Mouse (Mus musculus) gastrocnemius, adult 2 months (tissue): ENCODE results near the gene Lypd3. TPM values are rescaled to one million over a fixed set of nuclear protein-coding genes. Genes with fewer than 3 reads are reported as not detected.
A peak's percentile ranks its signal among the peaks of the same experiment; 100 is the strongest.

Experiments
- DNase-seq: peaks from one replicate; pipeline ENCODE4 v3.0.0; 2022
- H3K27ac ChIP-seq: fragments of 200-600 bp; 2 replicates; pipeline ENCODE4 v1.8.1; 2022; ENCODE audit warnings: mild to moderate bottlenecking
- H3K4me3 ChIP-seq: fragments of 200-600 bp; 2 replicates; pipeline ENCODE4 v1.8.1; 2022; ENCODE audit warnings: mild to moderate bottlenecking, moderate library complexity
- CTCF ChIP-seq: fragments of 200-600 bp; IDR thresholded peaks from 2 replicates; pipeline ENCODE4 v1.8.1; 2022; ENCODE audit warnings: antibody characterized with exemption, mild to moderate bottlenecking, moderate library complexity
- intact Hi-C: fragments of 180-260 bp; cut with DNase I; formaldehyde crosslinking; loops from one replicate; pipeline ENCODE4 v1.15.1; 2025
- long read RNA-seq, 2 experiments: library from polyadenylated mRNA; stranded (forward); transcript quantifications; one replicate each; pipeline ENCODE4 v2.0.0; 2021
- total RNA-seq, 2 experiments: library from RNA; stranded (reverse); gene quantifications; 2 replicates each; pipeline ENCODE4 v1.2.3; 2021

Gene Lypd3
- total RNA-seq: not detected
- long read RNA-seq, experiment 1: 0 reads
- long read RNA-seq, experiment 2: 0 reads

GRCm38 (mm10) chr7:24636264-24636663 lies at the start of gene Lypd3:
Gene Lypd3, plus strand, starts transcription at chr7:24636550.
- Histone ChIP-seq H3K4me3 (no peak within 1 kb of the TSS), H3K27ac (no peak within 1 kb of the TSS)
- no peak for TF ChIP-seq CTCF
- intact Hi-C loops: no loop called here
- DNase-seq: no peak

DNA sequence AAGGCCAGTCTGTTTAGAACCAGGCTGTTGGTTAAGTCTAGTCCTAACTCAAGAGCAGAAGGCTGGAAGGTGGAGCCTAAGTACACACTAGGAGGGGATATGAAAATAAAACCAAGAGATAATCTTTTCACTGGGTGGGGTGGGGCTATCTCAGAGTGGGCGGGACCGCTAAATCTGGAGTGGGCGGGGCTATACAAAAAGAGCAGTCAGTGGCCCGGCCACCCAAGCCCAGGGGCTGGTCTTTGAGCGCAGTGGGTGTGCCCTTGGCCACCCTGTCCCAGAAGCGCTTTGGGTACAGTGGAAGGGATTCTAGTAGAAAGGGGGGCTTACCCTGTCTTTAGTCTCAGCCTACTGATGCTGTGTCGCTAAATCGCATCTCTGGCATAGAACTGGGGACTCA lies 49.5 kb upstream of the Lypd3 start:
- H3K4me3 ChIP-seq: peak overlapping the region; percentile 68
- no peak for TF ChIP-seq CTCF
- intact Hi-C loops: no loop called here
- peak; percentile 43 for DNase-seq
- no peak overlapping the region for H3K27ac ChIP-seq

- intact Hi-C loops: no loop called here
- DNase-seq: peak; percentile 71
- H3K27ac ChIP-seq: no peak within 1 kb of the TSS
These were observed 48.8 kb upstream of the Lypd3 start, which contains the start of the genes Ethe1 and Zfp575 for GRCm38 (mm10) chr7:24587330-24588105. Gene Ethe1, plus strand, starts transcription at chr7:24587543. Gene Zfp575, minus strand, starts transcription at chr7:24587641.

GRCm38 (mm10) chr7:24588336-24588735 lies 48.0 kb upstream of the Lypd3 start:
- intact Hi-C loops: no loop called here
- DNase-seq: peak; percentile 29
- no peak overlapping the region for H3K4me3 ChIP-seq
- no peak for TF ChIP-seq CTCF
- no peak overlapping the region for H3K27ac ChIP-seq

More at GRCm38 (mm10) chr7:24587330-24588105, 48.8 kb upstream of the Lypd3 start, which contains the start of the genes Ethe1 and Zfp575:
- no peak for TF ChIP-seq CTCF
- H3K4me3 ChIP-seq: peak within 1 kb of the TSS; percentile 68

DNA sequence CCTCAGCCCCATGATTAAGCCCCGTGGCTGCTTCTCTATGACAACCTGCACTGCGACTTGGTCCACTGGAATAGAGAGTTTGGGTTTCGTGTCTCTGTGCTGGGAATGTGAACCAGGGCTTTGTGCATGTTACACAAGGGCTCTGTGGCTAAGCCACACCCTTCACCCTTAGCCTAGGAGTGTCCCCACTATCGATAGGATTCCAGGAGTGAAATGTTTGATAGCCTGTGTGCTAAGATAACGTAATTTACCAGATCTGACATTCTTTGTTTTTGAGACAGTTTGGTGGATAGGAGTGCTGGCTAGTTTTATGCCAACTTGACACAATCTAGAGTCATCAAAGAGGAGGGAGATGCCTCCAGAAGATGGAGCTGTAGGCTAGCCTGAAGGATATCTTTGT lies 44.6 kb upstream of the Lypd3 start:
- TF ChIP-seq CTCF: no peak
- intact Hi-C loops: no loop called here
- H3K27ac ChIP-seq: no peak overlapping the region

GRCm38 (mm10) chr7:24592163-24592562 lies 44.2 kb upstream of the Lypd3 start:
- Histone ChIP-seq H3K27ac (no peak overlapping the region), H3K4me3 (no peak overlapping the region)
- no peak for TF ChIP-seq CTCF
- intact Hi-C loops: no loop called here
- DNase-seq: no peak

More for the DNA sequence above, 44.6 kb upstream of the Lypd3 start:
- no peak overlapping the region for H3K4me3 ChIP-seq
- DNase-seq: no peak

DNA sequence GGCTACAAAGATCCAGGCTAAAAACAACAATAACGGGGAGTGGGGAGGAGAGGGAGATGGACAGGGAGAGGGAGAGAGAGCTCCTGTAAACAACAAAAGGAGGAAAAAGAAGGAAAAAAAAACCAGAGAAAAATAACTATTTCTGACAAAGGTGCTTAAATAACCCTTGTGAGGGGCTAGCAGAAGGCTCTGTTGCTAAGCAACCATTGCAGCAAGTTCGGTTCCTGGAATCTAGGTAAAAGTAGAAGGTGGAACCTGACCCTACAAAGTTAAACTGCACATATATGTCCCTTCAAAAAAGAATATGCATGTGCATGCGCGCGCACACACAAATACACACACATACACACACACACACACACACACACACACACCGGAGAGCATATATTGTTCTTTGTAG lies 43.6 kb upstream of the Lypd3 start:
- Histone ChIP-seq H3K4me3 (no peak overlapping the region), H3K27ac (no peak overlapping the region)
- no peak for TF ChIP-seq CTCF
- intact Hi-C loops: no loop called here
- no peak for DNase-seq

DNA sequence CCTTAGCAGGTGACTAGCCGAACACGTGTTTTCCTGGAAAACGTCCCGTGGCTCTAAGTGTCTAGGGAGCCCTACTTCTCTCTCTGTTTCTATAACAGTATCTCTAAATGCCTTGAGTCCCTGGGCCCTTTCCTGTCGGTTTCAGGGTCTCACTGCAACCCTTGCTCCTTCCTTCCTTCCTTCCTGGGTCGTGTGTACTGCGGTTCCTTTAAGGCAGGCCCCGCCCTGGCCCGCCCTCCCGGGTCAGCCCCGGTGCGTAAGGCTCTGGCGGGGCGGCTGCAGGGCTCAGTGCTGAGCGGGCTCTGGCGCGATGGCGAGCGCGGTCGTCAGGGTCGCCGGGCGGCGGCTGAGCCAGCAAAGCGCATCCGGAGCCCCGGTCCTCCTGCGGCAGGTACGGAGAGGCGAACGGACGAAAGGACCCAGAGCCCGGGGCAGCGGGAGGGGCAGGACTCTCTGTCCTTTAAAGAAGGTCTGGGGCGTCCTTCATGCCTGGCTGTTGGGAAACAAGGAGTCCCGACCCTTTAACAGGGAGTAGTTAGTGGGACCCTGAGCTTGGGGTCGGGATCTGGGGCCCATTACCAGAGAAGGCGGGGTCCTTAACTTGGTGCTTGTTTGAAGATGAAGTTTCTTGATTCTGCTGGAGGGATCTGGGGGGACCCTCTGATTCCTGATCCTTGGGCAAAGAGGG lies 42.6 kb upstream of the Lypd3 start:
- no peak for TF ChIP-seq CTCF

GRCm38 (mm10) chr7:24594309-24594803 lies 42.0 kb upstream of the Lypd3 start:
- Histone ChIP-seq H3K27ac (peak overlapping the region; percentile 89), H3K4me3 (peak overlapping the region; percentile 84)
- intact Hi-C loops: no loop called here
- no peak for TF ChIP-seq CTCF
- no peak for DNase-seq

More for the DNA sequence above, 42.6 kb upstream of the Lypd3 start:
- H3K27ac ChIP-seq: peak overlapping the region; percentile 89
- intact Hi-C loops: no loop called here
- H3K4me3 ChIP-seq: peak overlapping the region; percentile 84
- peak; percentile 86 for DNase-seq

GRCm38 (mm10) chr7:24595464-24595863 lies 40.9 kb upstream of the Lypd3 start:
- DNase-seq: no peak
- H3K27ac ChIP-seq: no peak overlapping the region
- no peak overlapping the region for H3K4me3 ChIP-seq
- no peak for TF ChIP-seq CTCF
- intact Hi-C loops: no loop called here

DNA sequence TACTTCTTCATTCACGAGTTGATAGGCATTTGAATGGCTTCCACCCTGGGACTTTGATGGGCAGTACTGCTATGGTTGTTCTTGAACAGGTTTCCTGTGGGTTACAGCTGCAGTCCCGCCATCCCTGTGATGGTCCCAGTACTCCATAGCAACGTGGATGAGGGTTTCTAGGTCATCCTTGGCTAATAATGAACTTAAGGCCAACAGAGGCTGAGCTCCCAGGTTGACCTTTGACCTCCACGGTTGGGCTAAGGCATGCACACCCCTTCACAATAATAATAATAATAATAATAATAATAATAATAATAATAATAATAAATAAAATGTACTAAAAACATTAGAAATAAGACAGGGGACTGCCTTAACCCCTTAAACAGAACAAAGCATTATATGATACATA lies 38.2 kb upstream of the Lypd3 start:
- Histone ChIP-seq H3K4me3 (no peak overlapping the region), H3K27ac (no peak overlapping the region)
- TF ChIP-seq CTCF: no peak
- intact Hi-C loops: no loop called here
- no peak for DNase-seq

- H3K4me3 ChIP-seq: no peak overlapping the region
- intact Hi-C loops: loop anchor here (2.0 kb wide), 1 partner anchor 69 kb away; the partner anchor contains the start of gene Irgq
- H3K27ac ChIP-seq: peak overlapping the region; percentile 67
- peak; percentile 37; the same call in 1 of the 2 replicates for TF ChIP-seq CTCF
- peak; percentile 54 for DNase-seq
These were observed 36.9 kb upstream of the Lypd3 start for GRCm38 (mm10) chr7:24599211-24600067.
